Mouse (Mus musculus) brain, embryonic 14.5 days (tissue): ENCODE measurements around the gene Tbc1d2.

Experiments used
- CTCF ChIP-seq: fragments of 200-500 bp; IDR thresholded peaks from 2 replicates; pipeline ENCODE4 v1.5.1; 2012; ENCODE audit warnings: inconsistent platforms, mild to moderate bottlenecking, moderate library complexity, borderline replicate concordance; ENCODE audit not compliant: insufficient read depth, insufficient read length; ENCODE audit errors: extremely low read depth
- POLR2A ChIP-seq: fragments of 200-500 bp; IDR thresholded peaks from 2 replicates; pipeline ENCODE4 v1.6.1; 2012; ENCODE audit warnings: mild to moderate bottlenecking, inconsistent platforms, borderline replicate concordance; ENCODE audit not compliant: poor library complexity, insufficient read depth, insufficient read length, severe bottlenecking; ENCODE audit errors: extremely low read depth

- TF ChIP-seq CTCF (no peak), POLR2A (no peak)
These were observed 35.4 kb downstream of the Tbc1d2 start for GRCm38 (mm10) chr4:46614641-46615040.
